Mouse (Mus musculus): Measurements from ENCODE around the gene Tacc2. TPM values are rescaled to one million over a fixed set of nuclear protein-coding genes. Genes with fewer than 3 reads are reported as not detected.
A peak's percentile ranks its signal among the peaks of the same experiment; 100 is the strongest.

Gene Tacc2
- polyA plus RNA-seq, 1 experiment: 66.7 TPM

DNA sequence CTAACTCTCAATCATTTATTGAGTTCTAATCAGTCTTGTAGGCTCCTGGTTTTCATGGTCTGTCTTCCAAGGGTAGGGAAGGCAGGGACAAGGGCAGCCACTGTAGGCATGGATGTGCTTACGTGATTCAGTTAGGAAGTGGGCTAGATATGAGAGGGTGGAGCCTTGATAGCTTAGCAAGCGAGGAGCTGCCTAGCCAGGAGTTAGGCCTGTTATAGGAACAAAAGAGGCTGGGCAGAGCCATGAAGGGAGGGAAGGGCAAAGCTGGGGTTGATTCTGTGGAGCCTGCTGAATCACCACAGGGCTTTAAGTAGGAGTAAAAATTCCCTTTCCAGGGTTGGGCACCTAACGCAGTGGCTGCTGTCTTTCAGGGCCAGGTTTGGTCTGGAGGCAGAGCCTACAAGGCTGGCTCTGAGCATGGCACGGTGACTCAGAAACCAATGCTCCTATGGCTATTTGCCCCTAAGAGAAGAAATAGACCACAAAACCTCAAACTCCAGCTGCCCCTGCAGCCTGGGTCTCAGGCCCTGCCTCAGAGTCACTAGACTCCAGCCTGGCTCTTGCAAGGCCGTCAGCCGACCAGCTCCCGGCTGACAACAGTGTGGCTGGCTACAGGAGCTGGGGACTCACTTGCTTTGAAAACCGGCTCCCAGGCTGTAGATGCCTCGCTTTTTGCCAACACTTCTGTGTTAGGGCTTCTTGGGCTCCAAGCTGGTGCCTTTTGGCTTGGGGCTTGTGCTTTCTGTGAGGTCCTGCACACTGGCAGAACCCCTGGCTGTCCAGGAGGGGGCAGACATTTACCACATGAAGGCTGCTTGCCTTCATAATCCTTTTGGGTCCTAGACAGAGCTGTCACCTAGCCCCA lies 96.2 kb downstream of the Tacc2 start:
- peaks cover 12% of the 10 kb centered on the region; the same call in 1 of the 2 replicates for H3K4me1 ChIP-seq (ENCODE audit: control insufficient read depth, insufficient read depth, low read length)
- 49% methylated on average over 9 of the region's 9 CpGs for WGBS
- peak; percentile 98 for TF ChIP-seq CTCF (IDR thresholded peaks at IDR 0.05; ENCODE audit: borderline replicate concordance, insufficient read depth, low read depth, low read length)
- no peak for TF ChIP-seq POLR2A (IDR thresholded peaks at IDR 0.05; ENCODE audit: borderline replicate concordance, insufficient read depth, low read length)
- DNase-seq: peak; percentile 68 to 69
- no peak overlapping the region for H3K27ac ChIP-seq (ENCODE audit: insufficient read depth, low read length)
- no peak overlapping the region for H3K4me3 ChIP-seq (replicated peaks; ENCODE audit: insufficient read depth, low read depth, low read length)
- H3K27me3 ChIP-seq (ENCODE audit: control insufficient read depth, insufficient read depth, low read length): no peaks in the 10 kb centered on the region

DNA sequence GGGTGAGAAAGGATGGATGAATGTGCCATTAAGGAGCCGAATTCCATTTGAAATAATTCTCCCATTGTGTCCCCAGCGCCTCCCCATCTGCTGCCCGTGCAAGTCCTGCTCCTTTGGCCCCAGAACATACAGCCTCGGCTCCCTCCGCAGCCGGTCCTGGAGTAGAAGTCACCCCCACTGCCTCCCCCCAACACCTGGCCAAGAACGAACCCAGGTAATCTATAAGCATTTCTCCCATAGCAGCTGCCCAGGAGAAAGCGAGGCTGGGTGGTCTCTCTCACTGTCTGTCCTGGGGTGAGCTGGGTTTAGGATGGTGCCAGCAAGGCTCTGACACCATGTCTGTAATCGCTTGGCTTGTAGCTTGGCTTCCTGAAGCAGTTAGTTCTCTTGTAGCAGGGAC lies 97.3 kb downstream of the Tacc2 start:
- Histone ChIP-seq H3K27ac (ENCODE audit: insufficient read depth, low read length) (no peak overlapping the region), H3K27me3 (ENCODE audit: control insufficient read depth, insufficient read depth, low read length) (no peaks in the 10 kb centered on the region), H3K4me3 (replicated peaks; ENCODE audit: insufficient read depth, low read depth, low read length) (no peak overlapping the region), H3K4me1 (ENCODE audit: control insufficient read depth, insufficient read depth, low read length) (peaks cover 2% of the 10 kb centered on the region; the same call in 1 of the 2 replicates)
- WGBS: 80% methylated on average over 9 of the region's 9 CpGs
- DNase-seq: no peak
- TF ChIP-seq POLR2A (IDR thresholded peaks at IDR 0.05; ENCODE audit: borderline replicate concordance, insufficient read depth, low read length): no peak
- TF ChIP-seq CTCF (IDR thresholded peaks at IDR 0.05; ENCODE audit: borderline replicate concordance, insufficient read depth, low read depth, low read length): no peak

DNA sequence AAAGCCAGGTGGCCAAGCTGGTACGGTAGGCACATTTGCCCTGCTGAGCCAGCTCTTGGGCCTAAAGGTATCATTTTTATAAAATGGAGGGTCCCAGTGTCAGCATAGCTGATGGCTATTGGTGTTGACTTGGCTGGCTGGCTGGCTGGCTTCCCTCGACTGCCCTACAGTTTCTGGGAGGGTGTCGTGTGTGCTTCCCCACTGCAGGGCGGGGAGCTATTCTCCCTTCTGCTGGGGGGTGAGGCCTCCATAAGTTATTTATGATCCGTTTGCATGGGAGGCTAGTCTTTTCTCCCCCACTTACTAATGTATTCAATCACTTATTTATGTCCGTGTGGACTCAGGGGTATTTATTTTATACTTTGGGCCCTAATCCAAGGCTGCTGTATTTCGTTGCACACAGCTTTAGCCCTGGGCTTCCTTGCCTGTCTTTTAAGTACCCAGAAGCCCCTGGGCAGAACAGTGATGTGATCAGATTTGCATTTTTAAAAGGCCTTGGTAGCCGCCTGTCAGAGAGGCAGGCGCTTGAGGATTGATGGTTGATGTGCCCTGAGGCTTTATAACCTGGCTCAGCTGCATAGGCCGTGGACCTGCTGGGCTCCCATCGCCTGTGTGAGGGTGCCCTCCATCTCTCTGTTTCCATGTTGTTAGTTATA lies 99.8 kb downstream of the Tacc2 start:
- H3K4me1 ChIP-seq (ENCODE audit: control insufficient read depth, insufficient read depth, low read length): peaks cover 4% of the 10 kb centered on the region
- no peak overlapping the region for H3K27ac ChIP-seq (ENCODE audit: insufficient read depth, low read length)
- WGBS: 89% methylated on average over 11 of the region's 11 CpGs
- TF ChIP-seq POLR2A (IDR thresholded peaks at IDR 0.05; ENCODE audit: borderline replicate concordance, insufficient read depth, low read length) (no peak), CTCF (IDR thresholded peaks at IDR 0.05; ENCODE audit: borderline replicate concordance, insufficient read depth, low read depth, low read length) (no peak)
- no peak for DNase-seq
- H3K27me3 ChIP-seq (ENCODE audit: control insufficient read depth, insufficient read depth, low read length): no peaks in the 10 kb centered on the region
- H3K4me3 ChIP-seq (replicated peaks; ENCODE audit: insufficient read depth, low read depth, low read length): no peak overlapping the region

DNA sequence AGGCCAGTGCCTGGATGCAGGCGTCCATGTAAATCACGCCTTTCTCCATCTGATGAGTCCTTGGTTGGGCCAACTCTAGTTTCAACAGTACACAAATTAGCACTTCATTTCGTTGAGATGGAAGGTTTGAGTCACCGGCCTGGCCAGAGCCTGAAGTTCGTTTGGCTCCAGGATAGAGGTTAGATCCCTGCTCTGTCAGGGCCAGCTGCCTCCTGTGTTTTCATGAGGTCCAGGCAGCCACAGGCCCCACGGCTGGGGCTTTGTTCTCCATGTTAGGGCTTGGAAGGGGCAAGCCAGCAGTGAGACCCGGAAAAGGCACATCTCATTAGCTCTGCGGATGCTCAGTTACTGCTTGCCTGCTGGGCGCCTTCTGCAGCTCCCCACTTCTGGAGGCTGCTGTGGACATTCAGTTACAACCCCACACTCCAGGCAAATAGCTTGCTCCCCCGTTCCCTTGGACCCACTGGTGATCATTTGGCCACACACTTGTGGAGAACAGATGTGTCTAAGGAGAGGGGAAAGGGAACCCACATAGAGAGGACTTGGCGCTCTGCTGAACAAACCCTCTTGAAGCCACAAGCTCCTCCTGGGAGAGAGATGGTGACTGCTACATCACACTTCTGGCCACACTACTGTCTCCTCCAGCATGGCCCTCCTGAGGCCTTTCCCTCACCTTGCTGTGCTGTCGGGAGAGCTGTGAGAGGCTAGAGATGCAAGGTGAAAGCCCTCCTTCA lies 100.5 kb downstream of the Tacc2 start:
- no peak for TF ChIP-seq CTCF (IDR thresholded peaks at IDR 0.05; ENCODE audit: borderline replicate concordance, insufficient read depth, low read depth, low read length)
- no peak for TF ChIP-seq POLR2A (IDR thresholded peaks at IDR 0.05; ENCODE audit: borderline replicate concordance, insufficient read depth, low read length)
- Histone ChIP-seq H3K27me3 (ENCODE audit: control insufficient read depth, insufficient read depth, low read length) (no peaks in the 10 kb centered on the region), H3K4me3 (replicated peaks; ENCODE audit: insufficient read depth, low read depth, low read length) (no peak overlapping the region), H3K4me1 (ENCODE audit: control insufficient read depth, insufficient read depth, low read length) (peaks cover 4% of the 10 kb centered on the region), H3K27ac (ENCODE audit: insufficient read depth, low read length) (no peak overlapping the region)
- no peak for DNase-seq
- WGBS: 72% methylated on average over 12 of the region's 12 CpGs

DNA sequence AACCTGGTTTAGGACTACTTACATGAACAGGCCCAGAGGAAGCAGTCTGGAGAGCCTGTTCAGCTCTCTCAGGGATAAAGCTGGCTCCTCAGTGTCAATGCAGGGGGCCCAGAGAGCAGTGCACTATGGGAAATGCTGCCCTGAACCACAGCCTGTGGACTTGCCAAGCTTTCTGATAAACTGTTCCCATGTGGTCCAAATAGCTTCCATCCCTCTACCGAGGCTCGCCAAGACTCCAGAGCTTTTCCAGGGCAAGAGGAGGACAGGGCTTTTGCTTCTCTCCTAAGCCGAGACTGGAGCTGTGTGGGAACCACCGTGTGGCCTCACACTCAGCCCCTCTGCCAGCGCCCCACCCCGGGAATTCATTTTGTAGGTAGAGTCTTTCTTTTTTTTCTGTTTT lies 101.2 kb downstream of the Tacc2 start:
- DNase-seq: no peak
- Histone ChIP-seq H3K27me3 (ENCODE audit: control insufficient read depth, insufficient read depth, low read length) (no peaks in the 10 kb centered on the region), H3K4me3 (replicated peaks; ENCODE audit: insufficient read depth, low read depth, low read length) (no peak overlapping the region), H3K4me1 (ENCODE audit: control insufficient read depth, insufficient read depth, low read length) (peaks cover 4% of the 10 kb centered on the region), H3K27ac (ENCODE audit: insufficient read depth, low read length) (no peak overlapping the region)
- TF ChIP-seq POLR2A (IDR thresholded peaks at IDR 0.05; ENCODE audit: borderline replicate concordance, insufficient read depth, low read length): no peak
- no peak for TF ChIP-seq CTCF (IDR thresholded peaks at IDR 0.05; ENCODE audit: borderline replicate concordance, insufficient read depth, low read depth, low read length)
- WGBS: 67% methylated on average over 6 of the region's 6 CpGs

DNA sequence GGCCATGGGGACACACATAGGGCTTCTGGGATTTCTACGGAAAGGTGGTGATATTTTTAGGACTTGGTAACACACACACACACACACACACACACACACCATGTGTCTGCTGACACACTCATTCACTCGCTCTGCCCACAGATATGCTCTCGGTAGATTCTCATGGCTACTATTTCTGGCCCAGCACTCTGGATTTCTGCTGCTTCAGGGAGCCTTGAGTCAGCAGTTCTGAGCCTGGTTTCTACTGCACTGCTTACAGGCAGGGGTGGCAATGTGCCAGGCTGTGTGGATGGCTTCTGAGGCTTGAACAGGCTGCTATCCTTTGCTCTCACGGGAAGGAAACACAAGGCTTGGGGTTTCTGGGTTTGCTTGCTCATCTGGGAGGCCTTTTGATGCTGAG lies 104.6 kb downstream of the Tacc2 start:
- TF ChIP-seq CTCF (IDR thresholded peaks at IDR 0.05; ENCODE audit: borderline replicate concordance, insufficient read depth, low read depth, low read length) (no peak), POLR2A (IDR thresholded peaks at IDR 0.05; ENCODE audit: borderline replicate concordance, insufficient read depth, low read length) (no peak)
- Histone ChIP-seq H3K27ac (ENCODE audit: insufficient read depth, low read length) (no peak overlapping the region), H3K27me3 (ENCODE audit: control insufficient read depth, insufficient read depth, low read length) (no peaks in the 10 kb centered on the region), H3K4me3 (replicated peaks; ENCODE audit: insufficient read depth, low read depth, low read length) (no peak overlapping the region), H3K4me1 (ENCODE audit: control insufficient read depth, insufficient read depth, low read length) (peaks cover 8% of the 10 kb centered on the region)
- DNase-seq: peak; percentile 77 to 83
- WGBS: 6% methylated on average over 4 of the region's 4 CpGs

DNA sequence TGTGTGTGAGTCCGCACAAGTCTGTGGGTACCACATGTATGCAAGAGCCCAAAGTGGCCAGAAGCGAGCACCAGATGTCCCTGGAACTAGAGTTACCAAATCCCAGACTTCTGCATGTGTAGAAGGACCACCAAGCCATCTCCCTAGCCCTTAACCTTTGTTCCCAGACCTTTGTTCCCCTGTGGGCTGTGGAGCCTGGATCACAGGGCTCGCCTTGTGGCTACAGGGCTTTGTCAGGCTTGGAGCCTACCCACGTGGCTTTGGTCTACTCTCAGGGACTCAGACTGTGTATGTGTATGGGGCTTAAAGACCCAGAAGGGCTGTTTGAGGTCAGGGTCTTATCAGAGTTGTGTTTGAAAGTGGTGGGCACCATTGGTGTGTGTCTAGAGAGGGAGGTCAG lies 111.4 kb downstream of the Tacc2 start:
- peaks cover 4% of the 10 kb centered on the region for H3K4me1 ChIP-seq (ENCODE audit: control insufficient read depth, insufficient read depth, low read length)
- no peak for DNase-seq
- TF ChIP-seq POLR2A (IDR thresholded peaks at IDR 0.05; ENCODE audit: borderline replicate concordance, insufficient read depth, low read length) (no peak), CTCF (IDR thresholded peaks at IDR 0.05; ENCODE audit: borderline replicate concordance, insufficient read depth, low read depth, low read length) (no peak)
- H3K4me3 ChIP-seq (replicated peaks; ENCODE audit: insufficient read depth, low read depth, low read length): no peak overlapping the region
- no peak overlapping the region for H3K27ac ChIP-seq (ENCODE audit: insufficient read depth, low read length)
- H3K27me3 ChIP-seq (ENCODE audit: control insufficient read depth, insufficient read depth, low read length): no peaks in the 10 kb centered on the region
- 90% methylated on average over 4 of the region's 4 CpGs for WGBS
